Mouse (Mus musculus): ENCODE measurements around the gene Napa.

The Napa gene

GRCm38 (mm10) chr7:16101081-16101480 lies 2.8 kb downstream of the Napa start:
- no peak for DNase-seq

GRCm38 (mm10) chr7:16101726-16102475 lies 3.6 kb downstream of the Napa start:
- DNase-seq, result peak; percentile 58

- DNase-seq, result peak; percentile 57
These were observed 4.5 kb downstream of the Napa start for GRCm38 (mm10) chr7:16102686-16103226.

GRCm38 (mm10) chr7:16103760-16104159 lies 5.5 kb downstream of the Napa start:
- peak; percentile 96 for DNase-seq

- peak; percentile 54 for DNase-seq
These were observed 6.5 kb downstream of the Napa start for GRCm38 (mm10) chr7:16104611-16105388.

GRCm38 (mm10) chr7:16108886-16109542 lies 10.8 kb downstream of the Napa start:
- DNase-seq, result no peak

- no peak for DNase-seq
These were observed 11.9 kb downstream of the Napa start for GRCm38 (mm10) chr7:16110158-16110557.

GRCm38 (mm10) chr7:16111284-16112090 lies 13.2 kb downstream of the Napa start:
- no peak for DNase-seq

- no peak for DNase-seq
These were observed 18.2 kb downstream of the Napa start for GRCm38 (mm10) chr7:16116418-16116817.

- peak; percentile 78 for DNase-seq
These were observed 18.8 kb downstream of the Napa start for GRCm38 (mm10) chr7:16117100-16117499.

- peak; percentile 95 for DNase-seq
These were observed 21.5 kb downstream of the Napa start, which contains the start of gene Kptn for GRCm38 (mm10) chr7:16119569-16120261. TSS of gene Kptn (plus strand) at chr7:16119895.

- DNase-seq, result no peak
These were observed 22.0 kb downstream of the Napa start for GRCm38 (mm10) chr7:16120262-16120600.

- no peak for DNase-seq
These were observed 27.6 kb downstream of the Napa start for GRCm38 (mm10) chr7:16125829-16126228.

- DNase-seq, result peak; percentile 95
These were observed 30.1 kb downstream of the Napa start for GRCm38 (mm10) chr7:16128344-16128743.

GRCm38 (mm10) chr7:16128899-16129298 lies 30.6 kb downstream of the Napa start:
- no peak for DNase-seq

- peak; percentile 98 for DNase-seq
These were observed 31.2 kb downstream of the Napa start, which contains the start of gene Slc8a2 for GRCm38 (mm10) chr7:16129421-16129845. TSS of gene Slc8a2 (plus strand) at chr7:16129826.

GRCm38 (mm10) chr7:16129846-16130691 lies 31.8 kb downstream of the Napa start:
- DNase-seq, result peak; percentile 80

- peak; percentile 69 for DNase-seq
These were observed 32.8 kb downstream of the Napa start for GRCm38 (mm10) chr7:16130956-16131634.

- peak; percentile 80 for DNase-seq
These were observed 33.9 kb downstream of the Napa start for GRCm38 (mm10) chr7:16132161-16132581.

- DNase-seq, result peak; percentile 50
These were observed 34.7 kb downstream of the Napa start for GRCm38 (mm10) chr7:16132926-16133325.

All from cerebellum, adult 9-10 months (tissue).